Mouse (Mus musculus): Measurements from ENCODE around the gene Pik3cg.
"Not testable (repeated sequence)": the region's sequence is repeated elsewhere in the genome, so short reads cannot be mapped to it uniquely, and the experiment has no call there.

DNA sequence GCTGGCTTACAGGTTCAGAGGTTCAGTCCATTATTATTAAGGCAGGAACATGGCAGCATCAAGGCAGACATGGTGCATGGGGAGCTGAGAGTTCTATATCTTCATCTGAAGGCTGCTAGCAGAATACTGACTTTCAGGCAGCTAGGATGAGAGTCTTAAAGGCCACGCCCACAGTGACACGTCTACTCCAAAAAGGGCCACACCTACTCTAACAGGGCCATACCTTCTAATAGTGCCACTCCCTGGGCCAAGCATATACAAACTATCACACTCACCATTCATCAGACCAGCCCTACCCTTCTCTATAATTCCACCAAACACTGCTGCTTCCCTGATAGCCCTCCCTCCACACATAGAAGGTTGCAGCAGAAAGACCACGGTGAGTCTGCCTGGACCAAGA is 30.7 kb upstream of the Pik3cg start:
- TF ChIP-seq CTCF, EP300 (IDR thresholded peaks at IDR 0.05; ENCODE audit: low read depth): not testable (repeated sequence)
